Comparison of ENCODE assay signal across 28 mouse cellular contexts in the genomic region with DNA sequence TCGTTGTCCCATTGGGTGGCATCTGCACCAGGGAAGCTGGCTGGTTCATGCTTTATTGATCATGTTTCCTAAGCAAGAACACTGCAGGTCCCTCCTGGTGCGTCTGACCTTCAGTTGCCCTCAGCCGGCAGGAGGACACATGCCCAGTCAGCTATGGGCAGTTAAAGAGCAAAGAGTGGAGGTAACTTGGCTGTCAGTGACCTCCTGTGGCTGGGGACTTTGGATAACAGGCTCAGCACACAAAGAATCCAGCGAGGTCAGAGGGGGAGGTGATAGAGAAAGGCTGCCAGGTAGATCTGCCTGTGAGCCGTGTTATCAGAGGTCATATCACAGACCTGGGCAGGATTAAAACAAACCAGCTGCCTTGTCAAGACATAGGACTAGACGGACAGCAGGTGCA.
DNase-seq lines count a peak whose midpoint lies in the region; ATAC-seq and TF ChIP-seq lines count a peak whose summit lies in the region.
"Had no signal": no experiment of that assay in that cellular context is flagged by ENCODE, and none has a peak within 500 bp of the region (broad histone marks: within the 10 kb centered on the region; RNA-seq: fewer than 3 reads in every experiment).

No protein-coding gene starts in this region.

- no peak overlapping the region for H3K4me3 ChIP-seq in heart, embryonic 10.5 days
- no peak overlapping the region for H3K4me3 ChIP-seq in kidney, adult 2 months (ENCODE audit: insufficient read depth, low read depth, low read length)
- H3K4me3 ChIP-seq in kidney, embryonic 14.5 days (ENCODE audit: low read length): no peak overlapping the region
- H3K4me3 ChIP-seq in midbrain, embryonic 12.5 days: no peak overlapping the region
- H3K4me3 ChIP-seq in midbrain, embryonic 15.5 days: no peak overlapping the region
- H3K4me3 ChIP-seq: embryonic facial prominence, embryonic 10.5 days; embryonic facial prominence, embryonic 15.5 days; forebrain, embryonic 12.5 days; heart, adult 2 months; heart, embryonic 15.5 days; limb, embryonic 13.5 days; midbrain, embryonic 10.5 days; myocyte; neural tube, embryonic 13.5 days had no signal

- no peak overlapping the region for H3K9ac ChIP-seq in kidney, embryonic 14.5 days (ENCODE audit: low read depth, low read length)
- no peak overlapping the region for H3K9ac ChIP-seq in midbrain, embryonic 12.5 days (replicated peaks)
- H3K9ac ChIP-seq in midbrain, embryonic 15.5 days: no peak overlapping the region
- H3K9ac ChIP-seq: embryonic facial prominence, embryonic 15.5 days; forebrain, embryonic 12.5 days; forebrain, postnatal 0 days; heart, embryonic 15.5 days; limb, embryonic 13.5 days; neural tube, embryonic 13.5 days had no signal

- DNase-seq in heart, embryonic 10.5 days (ENCODE audit: low spot score): no peak
- no peak for DNase-seq in heart, adult 8-10 months (ENCODE audit: low spot score)
- peak; percentile 41 for DNase-seq in kidney, adult 2 months
- no peak for DNase-seq in right cerebral cortex, postnatal 25 days
- DNase-seq: adrenal gland, postnatal 25 days; cerebellum, adult 11-12 months; cerebellum, postnatal 10 days; forebrain, postnatal 0 days; heart, adult 2 months; heart, postnatal 36 days; kidney, postnatal 4 days; lung, adult 2 months; lung, postnatal 10 days; thymus, postnatal 4 days had no signal

- TF ChIP-seq CTCF in kidney, adult 2 months (conservative IDR thresholded peaks at IDR 0.05; ENCODE audit: insufficient read depth, insufficient read length, low read depth, low read length): peak; percentile 37; the same call in 1 of the 2 replicates

- H3K27me3 ChIP-seq in heart, embryonic 10.5 days (ENCODE audit: insufficient read depth, poor library complexity, severe bottlenecking): no peaks in the 10 kb centered on the region
- no peaks in the 10 kb centered on the region for H3K27me3 ChIP-seq in kidney, adult 2 months (replicated peaks; ENCODE audit: control insufficient read depth, insufficient read depth, low read length)
- no peaks in the 10 kb centered on the region for H3K27me3 ChIP-seq in kidney, embryonic 14.5 days (ENCODE audit: control insufficient read depth, insufficient read depth, low read length)
- no peaks in the 10 kb centered on the region for H3K27me3 ChIP-seq in midbrain, embryonic 12.5 days
- no peaks in the 10 kb centered on the region for H3K27me3 ChIP-seq in midbrain, embryonic 15.5 days (replicated peaks)
- H3K27me3 ChIP-seq: embryonic facial prominence, embryonic 15.5 days; forebrain, embryonic 12.5 days; limb, embryonic 13.5 days; neural tube, embryonic 13.5 days; Patski had no signal

- H3K4me2 ChIP-seq in kidney, embryonic 14.5 days (replicated peaks; ENCODE audit: low read depth, low read length): no peak overlapping the region
- no peak overlapping the region for H3K4me2 ChIP-seq in midbrain, embryonic 12.5 days (replicated peaks)
- H3K4me2 ChIP-seq in midbrain, embryonic 15.5 days: no peak overlapping the region
- H3K4me2 ChIP-seq: embryonic facial prominence, embryonic 15.5 days; forebrain, embryonic 12.5 days; heart, embryonic 15.5 days; limb, embryonic 13.5 days; neural tube, embryonic 13.5 days had no signal

- 39% methylated on average over 6 of the region's 6 CpGs for WGBS in heart, embryonic 10.5 days
- WGBS in kidney, adult 2 months: 39% methylated on average over 6 of the region's 6 CpGs
- WGBS in kidney, embryonic 14.5 days: 38% methylated on average over 6 of the region's 6 CpGs
- WGBS in midbrain, embryonic 12.5 days: 60% methylated on average over 6 of the region's 6 CpGs
- 45% methylated on average over 6 of the region's 6 CpGs for WGBS in midbrain, embryonic 15.5 days

- H3K9me3 ChIP-seq in heart, embryonic 10.5 days: no peaks in the 10 kb centered on the region
- H3K9me3 ChIP-seq in kidney, embryonic 14.5 days (ENCODE audit: control insufficient read depth, low read length): no peaks in the 10 kb centered on the region
- no peaks in the 10 kb centered on the region for H3K9me3 ChIP-seq in midbrain, embryonic 12.5 days
- no peaks in the 10 kb centered on the region for H3K9me3 ChIP-seq in midbrain, embryonic 15.5 days
- H3K9me3 ChIP-seq: embryonic facial prominence, embryonic 10.5 days; embryonic facial prominence, embryonic 15.5 days; heart, embryonic 15.5 days; limb, embryonic 13.5 days; midbrain, embryonic 10.5 days; neural tube, embryonic 13.5 days had no signal

- H3K27ac ChIP-seq in heart, embryonic 10.5 days: peak overlapping the region; percentile 47; the same call in 1 of the 2 replicates
- no peak overlapping the region for H3K27ac ChIP-seq in kidney, adult 2 months (ENCODE audit: insufficient read depth, low read depth, low read length)
- H3K27ac ChIP-seq in kidney, embryonic 14.5 days (ENCODE audit: low read depth, low read length): no peak overlapping the region
- peak overlapping the region; percentile 12; the same call in 1 of the 2 replicates for H3K27ac ChIP-seq in midbrain, embryonic 12.5 days (replicated peaks)
- H3K27ac ChIP-seq in midbrain, embryonic 15.5 days: no peak overlapping the region
- H3K27ac ChIP-seq: embryonic facial prominence, embryonic 10.5 days; embryonic facial prominence, embryonic 15.5 days; forebrain, embryonic 12.5 days; heart, adult 2 months; heart, embryonic 15.5 days; limb, embryonic 13.5 days; macrophage; neural tube, embryonic 13.5 days had no signal

- peaks cover 42% of the 10 kb centered on the region for H3K4me1 ChIP-seq in heart, embryonic 10.5 days
- H3K4me1 ChIP-seq in kidney, adult 2 months (ENCODE audit: control insufficient read depth, insufficient read depth, low read length): no peaks in the 10 kb centered on the region
- peaks cover 25% of the 10 kb centered on the region for H3K4me1 ChIP-seq in kidney, embryonic 14.5 days (ENCODE audit: control insufficient read depth, insufficient read depth, low read length)
- H3K4me1 ChIP-seq in midbrain, embryonic 12.5 days: peaks cover 26% of the 10 kb centered on the region
- H3K4me1 ChIP-seq in midbrain, embryonic 15.5 days: peaks cover 31% of the 10 kb centered on the region

- no peaks in the 10 kb centered on the region for H3K36me3 ChIP-seq in heart, embryonic 10.5 days
- H3K36me3 ChIP-seq in kidney, adult 2 months (ENCODE audit: control insufficient read depth, insufficient read depth, low read length): no peaks in the 10 kb centered on the region
- H3K36me3 ChIP-seq in kidney, embryonic 14.5 days (ENCODE audit: control insufficient read depth, insufficient read depth, low read length): no peaks in the 10 kb centered on the region
- no peaks in the 10 kb centered on the region for H3K36me3 ChIP-seq in midbrain, embryonic 12.5 days
- H3K36me3 ChIP-seq in midbrain, embryonic 15.5 days (replicated peaks): no peaks in the 10 kb centered on the region
- H3K36me3 ChIP-seq: embryonic facial prominence, embryonic 10.5 days; embryonic facial prominence, embryonic 15.5 days; forebrain, embryonic 12.5 days; heart, embryonic 15.5 days; limb, embryonic 13.5 days; midbrain, embryonic 10.5 days; neural tube, embryonic 13.5 days had no signal

- TF ChIP-seq POLR2A in kidney, adult 2 months (IDR thresholded peaks at IDR 0.05; ENCODE audit: low read depth, low read length): no peak

- ATAC-seq in kidney, embryonic 14.5 days (ENCODE audit: low FRiP score, low TSS enrichment): no peak
- ATAC-seq in midbrain, embryonic 12.5 days (ENCODE audit: low FRiP score, low read depth): no peak
- no peak for ATAC-seq in midbrain, embryonic 15.5 days (replicated peaks)
- ATAC-seq: forebrain, postnatal 0 days; hindbrain, embryonic 16.5 days; Patski had no signal

Comparison
In these comparisons a context has a peak if more than half of its experiments do, and no peak if none do; other contexts are left out.
1. H3K27ac ChIP-seq: peak in heart, embryonic 10.5 days (single experiment) and midbrain, embryonic 12.5 days (single experiment); none in kidney, adult 2 months (single experiment), kidney, embryonic 14.5 days (single experiment) and midbrain, embryonic 15.5 days (single experiment).